Mouse (Mus musculus): ENCODE measurements around the gene Gp1ba. TPM values are rescaled to one million over a fixed set of nuclear protein-coding genes. Genes with fewer than 3 reads are reported as not detected.

The Gp1ba gene
- polyA plus RNA-seq, 1 experiment from 2014 or later = 0.05 TPM

DNA sequence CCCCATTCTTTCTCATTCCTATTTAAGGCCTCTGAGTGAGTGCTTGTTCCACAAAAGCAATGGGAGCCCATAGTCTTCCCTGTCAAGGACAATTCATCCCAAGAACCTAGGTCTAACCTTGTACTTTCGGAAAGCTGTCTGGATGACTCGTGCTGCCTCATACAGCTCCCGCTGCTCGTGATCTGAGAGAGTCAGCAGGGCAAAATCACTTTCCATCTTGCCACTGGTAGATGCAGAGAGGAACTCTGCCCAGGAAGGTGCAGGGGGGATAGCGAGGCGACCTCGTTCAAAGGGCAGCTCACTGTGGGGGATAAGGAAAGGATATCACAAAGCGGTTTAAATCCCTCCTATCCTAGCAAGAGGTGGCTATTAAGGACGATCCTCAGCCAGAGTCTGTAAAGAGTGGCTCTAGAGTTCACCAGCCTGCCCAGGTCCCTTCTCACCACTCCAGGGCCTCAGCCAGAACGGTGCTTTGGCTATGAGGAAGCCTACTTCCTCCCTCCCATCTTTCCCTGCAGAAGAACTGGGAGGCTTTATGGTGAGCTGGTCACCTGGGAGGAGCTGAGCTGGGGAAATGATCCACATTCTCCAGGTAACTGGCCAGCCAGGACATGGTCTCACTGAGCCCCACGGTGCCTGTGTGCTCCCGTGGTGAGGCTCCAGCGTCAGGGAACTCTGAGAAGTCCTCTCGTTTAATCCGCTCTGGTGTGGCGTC is 32.6 kb downstream of the Gp1ba start:
- Histone ChIP-seq H3K36me3 (ENCODE audit: control insufficient read depth, insufficient read depth, low read length) (peaks cover 8% of the 10 kb centered on the region), H3K9ac (ENCODE audit: low read depth, low read length) (no peak overlapping the region; the same call in 1 of the 2 replicates), H3K27ac (ENCODE audit: low read length) (no peak overlapping the region), H3K27me3 (replicated peaks; ENCODE audit: control insufficient read depth, insufficient read depth, low read length) (no peaks in the 10 kb centered on the region), H3K4me1 (ENCODE audit: control insufficient read depth, insufficient read depth, low read length) (peaks cover 13% of the 10 kb centered on the region), H3K4me3 (ENCODE audit: low read length) (no peak overlapping the region), H3K9me3 (ENCODE audit: control insufficient read depth, low read length) (no peaks in the 10 kb centered on the region), H3K4me2 (ENCODE audit: low read depth, low read length) (no peak overlapping the region)
- 80% methylated on average over 16 of the region's 16 CpGs for WGBS
- no peak for ATAC-seq

DNA sequence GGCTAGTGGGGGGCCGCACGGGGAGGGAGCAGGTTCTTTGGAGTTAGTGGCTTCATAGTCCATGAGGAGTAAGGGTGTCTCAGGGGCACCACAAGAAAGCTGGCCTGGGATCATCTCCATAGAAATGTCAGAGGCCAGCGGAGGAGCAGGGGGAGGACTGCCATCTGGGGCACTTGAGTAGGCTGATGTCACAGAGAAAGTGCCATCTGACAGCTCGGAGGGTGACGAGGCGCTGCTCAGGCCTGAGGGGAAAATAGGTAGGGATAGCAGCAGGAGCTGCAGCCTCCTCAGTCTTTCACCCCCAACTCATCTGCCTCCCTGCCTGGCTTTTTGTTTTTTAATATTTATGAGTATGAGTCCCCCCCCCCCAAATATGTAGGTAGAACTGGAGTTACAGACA is 35.1 kb downstream of the Gp1ba start:
- H3K4me2 ChIP-seq (ENCODE audit: low read depth, low read length) = no peak overlapping the region

DNA sequence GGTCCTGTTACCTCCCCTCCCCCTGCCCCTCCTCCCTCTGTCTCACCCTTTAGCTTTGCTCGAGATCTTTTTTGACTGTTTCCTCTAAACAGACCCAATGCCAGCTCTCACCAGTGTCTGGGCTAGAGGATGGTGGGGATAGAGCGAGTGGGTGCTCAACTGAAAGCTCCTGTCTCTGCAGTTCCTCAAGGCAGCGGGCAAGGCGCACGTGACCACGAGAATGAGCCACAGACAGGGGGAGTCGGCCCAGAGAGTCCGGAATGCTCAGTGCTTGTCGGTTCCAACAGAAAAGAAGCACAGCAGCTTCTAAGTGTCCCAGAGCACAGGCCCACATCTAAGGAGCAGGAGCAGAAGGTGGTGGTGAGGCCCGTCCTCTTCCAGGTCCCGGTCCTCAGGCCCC is 35.6 kb downstream of the Gp1ba start:
- no peak for ATAC-seq
- peaks cover 8% of the 10 kb centered on the region for H3K36me3 ChIP-seq (ENCODE audit: control insufficient read depth, insufficient read depth, low read length)

More for the DNA sequence above, 35.1 kb downstream of the Gp1ba start:
- 81% methylated on average over 6 of the region's 6 CpGs for WGBS
- Histone ChIP-seq H3K27me3 (replicated peaks; ENCODE audit: control insufficient read depth, insufficient read depth, low read length) (no peaks in the 10 kb centered on the region), H3K9ac (ENCODE audit: low read depth, low read length) (no peak overlapping the region), H3K9me3 (ENCODE audit: control insufficient read depth, low read length) (no peaks in the 10 kb centered on the region), H3K36me3 (ENCODE audit: control insufficient read depth, insufficient read depth, low read length) (peaks cover 8% of the 10 kb centered on the region), H3K4me1 (ENCODE audit: control insufficient read depth, insufficient read depth, low read length) (peaks cover 11% of the 10 kb centered on the region), H3K27ac (ENCODE audit: low read length) (no peak overlapping the region), H3K4me3 (ENCODE audit: low read length) (no peak overlapping the region)
- no peak for ATAC-seq

DNA sequence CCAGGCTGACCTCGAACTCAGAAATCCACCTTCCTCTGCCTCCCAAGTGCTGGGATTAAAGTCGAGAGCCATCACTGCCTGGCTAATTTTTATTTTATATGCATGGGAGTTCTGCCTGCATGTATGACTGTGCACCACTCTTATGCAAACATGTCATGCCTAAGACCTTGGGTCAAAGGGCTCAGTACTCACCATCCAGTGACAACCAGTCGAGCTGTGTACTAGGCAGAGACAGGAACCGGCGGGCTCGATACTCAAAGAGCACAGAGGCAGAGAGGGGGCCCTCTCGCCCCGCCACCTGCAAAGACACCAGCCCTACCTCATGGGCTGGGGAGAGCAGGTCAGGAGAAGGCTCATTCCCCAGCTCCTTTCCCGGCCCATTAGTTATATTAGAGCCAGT is 39.2 kb downstream of the Gp1ba start:
- Histone ChIP-seq H3K27ac (ENCODE audit: low read length) (no peak overlapping the region), H3K9ac (ENCODE audit: low read depth, low read length) (no peak overlapping the region), H3K27me3 (replicated peaks; ENCODE audit: control insufficient read depth, insufficient read depth, low read length) (no peaks in the 10 kb centered on the region), H3K4me2 (ENCODE audit: low read depth, low read length) (no peak overlapping the region), H3K36me3 (ENCODE audit: control insufficient read depth, insufficient read depth, low read length) (peaks cover 9% of the 10 kb centered on the region), H3K9me3 (ENCODE audit: control insufficient read depth, low read length) (no peaks in the 10 kb centered on the region), H3K4me3 (ENCODE audit: low read length) (no peak overlapping the region), H3K4me1 (ENCODE audit: control insufficient read depth, insufficient read depth, low read length) (peaks cover 5% of the 10 kb centered on the region)
- 76% methylated on average over 9 of the region's 9 CpGs for WGBS
- ATAC-seq = no peak

More for the DNA sequence above, 35.6 kb downstream of the Gp1ba start:
- H3K27me3 ChIP-seq (replicated peaks; ENCODE audit: control insufficient read depth, insufficient read depth, low read length) = no peaks in the 10 kb centered on the region
- no peaks in the 10 kb centered on the region for H3K9me3 ChIP-seq (ENCODE audit: control insufficient read depth, low read length)
- no peak overlapping the region for H3K27ac ChIP-seq (ENCODE audit: low read length)
- WGBS = 68% methylated on average over 11 of the region's 11 CpGs
- H3K4me2 ChIP-seq (ENCODE audit: low read depth, low read length) = no peak overlapping the region
- peaks cover 11% of the 10 kb centered on the region for H3K4me1 ChIP-seq (ENCODE audit: control insufficient read depth, insufficient read depth, low read length)
- no peak overlapping the region for H3K9ac ChIP-seq (ENCODE audit: low read depth, low read length)
- H3K4me3 ChIP-seq (ENCODE audit: low read length) = no peak overlapping the region

DNA sequence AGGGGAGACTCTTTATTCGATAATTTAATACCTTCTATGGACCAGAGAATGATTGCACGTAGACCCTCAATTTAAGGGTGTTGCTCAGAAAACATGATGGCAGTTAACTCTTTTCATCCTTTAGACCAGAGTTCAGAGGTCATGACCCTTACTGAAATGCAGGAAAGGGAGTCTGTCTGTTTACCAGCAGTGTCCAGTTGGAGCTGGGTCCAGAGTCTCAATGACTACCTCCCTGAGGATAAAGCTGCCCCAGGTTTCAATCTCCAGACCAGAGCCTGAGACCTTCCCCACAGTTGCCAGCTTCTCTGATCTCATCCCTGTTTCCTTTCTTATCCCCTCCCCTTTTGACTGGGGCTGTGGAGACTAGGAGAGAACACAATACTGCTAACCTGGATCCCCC is 39.7 kb downstream of the Gp1ba start:
- no peak overlapping the region for H3K27ac ChIP-seq (ENCODE audit: low read length)
- peaks cover 11% of the 10 kb centered on the region for H3K36me3 ChIP-seq (ENCODE audit: control insufficient read depth, insufficient read depth, low read length)
- no peak overlapping the region for H3K4me2 ChIP-seq (ENCODE audit: low read depth, low read length)
- H3K27me3 ChIP-seq (replicated peaks; ENCODE audit: control insufficient read depth, insufficient read depth, low read length) = no peaks in the 10 kb centered on the region
- no peaks in the 10 kb centered on the region for H3K9me3 ChIP-seq (ENCODE audit: control insufficient read depth, low read length)
- WGBS = 77% methylated on average over 2 of the region's 2 CpGs
- no peak overlapping the region for H3K4me3 ChIP-seq (ENCODE audit: low read length)
- no peak for ATAC-seq
- peaks cover 5% of the 10 kb centered on the region for H3K4me1 ChIP-seq (ENCODE audit: control insufficient read depth, insufficient read depth, low read length)
- H3K9ac ChIP-seq (ENCODE audit: low read depth, low read length) = no peak overlapping the region

DNA sequence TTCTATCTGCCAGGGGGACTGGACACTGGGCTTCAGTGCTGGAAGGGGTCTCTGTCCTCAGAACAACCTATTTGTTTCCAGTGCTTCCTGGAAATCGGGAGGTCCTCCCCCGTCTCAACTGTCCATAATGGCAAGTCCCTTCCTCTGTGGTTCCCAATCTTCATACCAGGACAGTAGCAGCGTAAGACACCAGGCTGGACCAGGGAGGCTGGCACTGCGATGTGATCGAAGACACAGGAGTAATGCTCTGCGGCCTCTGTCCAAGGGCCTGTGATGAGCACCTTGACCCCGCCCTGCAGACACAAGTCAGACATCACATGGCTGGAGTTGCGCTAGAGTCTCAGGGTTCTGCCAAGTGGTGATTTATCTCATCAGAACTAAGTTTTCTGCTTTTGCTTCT is 40.4 kb downstream of the Gp1ba start:
- H3K36me3 ChIP-seq (ENCODE audit: control insufficient read depth, insufficient read depth, low read length) = peaks cover 8% of the 10 kb centered on the region; the same call in 1 of the 2 replicates

DNA sequence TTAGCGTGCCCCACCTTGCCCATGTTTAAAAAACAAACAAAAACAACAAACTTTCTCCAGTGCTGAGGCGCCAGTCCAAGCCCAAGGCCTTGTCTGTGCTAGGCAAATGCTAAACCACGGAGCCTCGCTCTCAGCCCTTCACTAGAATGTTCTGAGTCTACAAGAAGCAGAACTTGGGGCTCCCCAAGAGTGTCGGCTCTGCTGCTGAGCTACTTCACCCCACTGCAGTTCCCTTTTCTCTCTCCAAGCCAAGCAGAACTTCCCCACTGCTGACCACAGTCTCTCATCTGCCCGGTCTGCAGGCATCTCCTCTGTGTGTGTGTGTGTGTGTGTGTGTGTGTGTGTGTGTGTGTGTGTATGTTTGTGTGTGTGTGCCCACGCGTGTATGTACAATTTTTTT is 41.0 kb downstream of the Gp1ba start:
- ATAC-seq = no peak
- Histone ChIP-seq H3K4me2 (ENCODE audit: low read depth, low read length) (no peak overlapping the region), H3K9ac (ENCODE audit: low read depth, low read length) (no peak overlapping the region), H3K4me1 (ENCODE audit: control insufficient read depth, insufficient read depth, low read length) (peaks cover 7% of the 10 kb centered on the region), H3K4me3 (ENCODE audit: low read length) (no peak overlapping the region), H3K27ac (ENCODE audit: low read length) (no peak overlapping the region), H3K9me3 (ENCODE audit: control insufficient read depth, low read length) (no peaks in the 10 kb centered on the region), H3K36me3 (ENCODE audit: control insufficient read depth, insufficient read depth, low read length) (peaks cover 7% of the 10 kb centered on the region; the same call in 1 of the 2 replicates), H3K27me3 (replicated peaks; ENCODE audit: control insufficient read depth, insufficient read depth, low read length) (no peaks in the 10 kb centered on the region)
- WGBS = 85% methylated on average over 8 of the region's 8 CpGs

More for the DNA sequence above, 40.4 kb downstream of the Gp1ba start:
- no peaks in the 10 kb centered on the region for H3K9me3 ChIP-seq (ENCODE audit: control insufficient read depth, low read length)
- H3K27me3 ChIP-seq (replicated peaks; ENCODE audit: control insufficient read depth, insufficient read depth, low read length) = no peaks in the 10 kb centered on the region
- no peak overlapping the region for H3K4me2 ChIP-seq (ENCODE audit: low read depth, low read length)
- no peak overlapping the region for H3K27ac ChIP-seq (ENCODE audit: low read length)
- 95% methylated on average over 8 of the region's 8 CpGs for WGBS
- ATAC-seq = no peak
- H3K4me1 ChIP-seq (ENCODE audit: control insufficient read depth, insufficient read depth, low read length) = peaks cover 5% of the 10 kb centered on the region
- no peak overlapping the region for H3K4me3 ChIP-seq (ENCODE audit: low read length)
- H3K9ac ChIP-seq (ENCODE audit: low read depth, low read length) = no peak overlapping the region

DNA sequence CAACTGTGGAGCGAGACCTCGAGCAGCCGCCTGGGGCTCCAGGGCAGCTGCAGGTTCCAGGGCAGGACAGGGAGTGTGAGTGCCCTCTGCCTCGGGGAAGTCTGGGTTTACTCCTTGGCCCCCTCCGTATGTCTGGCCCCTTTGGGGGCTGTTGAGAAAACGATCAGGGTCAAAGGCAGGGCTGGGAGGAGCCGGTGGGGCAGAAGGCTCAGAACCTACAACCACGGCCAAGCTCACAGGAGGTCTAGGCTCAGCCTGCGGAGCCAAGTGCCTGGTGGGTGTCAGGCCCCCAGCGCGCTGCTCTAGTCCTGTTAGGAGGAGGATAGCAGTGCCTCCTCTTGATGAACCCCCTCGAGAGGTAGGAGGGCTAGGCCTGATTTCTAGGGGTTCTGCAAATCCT is 42.2 kb downstream of the Gp1ba start:
- 69% methylated on average over 12 of the region's 12 CpGs for WGBS
- Histone ChIP-seq H3K4me1 (ENCODE audit: control insufficient read depth, insufficient read depth, low read length) (peaks cover 12% of the 10 kb centered on the region), H3K36me3 (ENCODE audit: control insufficient read depth, insufficient read depth, low read length) (peaks cover 3% of the 10 kb centered on the region; the same call in 1 of the 2 replicates), H3K27ac (ENCODE audit: low read length) (no peak overlapping the region), H3K9me3 (ENCODE audit: control insufficient read depth, low read length) (no peaks in the 10 kb centered on the region), H3K27me3 (replicated peaks; ENCODE audit: control insufficient read depth, insufficient read depth, low read length) (no peaks in the 10 kb centered on the region), H3K9ac (ENCODE audit: low read depth, low read length) (no peak overlapping the region), H3K4me3 (ENCODE audit: low read length) (no peak overlapping the region), H3K4me2 (ENCODE audit: low read depth, low read length) (no peak overlapping the region)
- no peak for ATAC-seq

DNA sequence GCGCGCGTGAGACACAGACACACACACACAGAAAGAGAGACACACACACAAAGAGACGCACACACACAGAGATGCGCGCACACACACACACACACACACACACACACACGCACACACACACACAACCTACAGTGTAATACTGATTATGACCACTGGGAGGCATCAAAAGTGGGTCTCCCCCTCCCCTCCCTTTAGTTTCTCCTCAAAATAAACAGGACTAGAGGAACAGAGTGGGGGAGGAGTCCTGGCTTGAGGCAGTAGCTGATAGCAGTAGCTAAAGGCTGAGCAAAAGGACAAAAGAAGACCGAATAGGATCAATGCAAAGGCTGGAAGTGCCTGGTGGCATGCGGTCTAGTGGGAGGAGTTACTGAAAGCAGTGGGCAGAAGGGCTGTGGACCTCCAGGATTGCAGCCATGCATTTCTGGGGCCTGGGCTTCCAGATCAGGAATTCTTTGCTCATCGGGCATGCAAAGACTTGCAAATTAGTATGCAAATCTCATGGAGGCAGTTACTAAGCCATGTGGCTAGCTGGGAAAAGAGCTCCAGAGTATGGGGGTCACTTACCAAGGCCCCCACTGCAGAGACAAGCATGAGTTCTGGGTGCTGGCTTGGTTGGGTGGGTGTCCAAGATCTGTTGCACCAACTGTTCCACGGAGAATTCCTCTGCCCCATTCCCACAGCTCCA is 43.1 kb downstream of the Gp1ba start:
- Histone ChIP-seq H3K9me3 (ENCODE audit: control insufficient read depth, low read length) (no peaks in the 10 kb centered on the region), H3K27me3 (replicated peaks; ENCODE audit: control insufficient read depth, insufficient read depth, low read length) (no peaks in the 10 kb centered on the region), H3K4me1 (ENCODE audit: control insufficient read depth, insufficient read depth, low read length) (peaks cover 20% of the 10 kb centered on the region), H3K4me3 (ENCODE audit: low read length) (no peak overlapping the region), H3K4me2 (ENCODE audit: low read depth, low read length) (no peak overlapping the region), H3K27ac (ENCODE audit: low read length) (no peak overlapping the region), H3K36me3 (ENCODE audit: control insufficient read depth, insufficient read depth, low read length) (peaks cover 3% of the 10 kb centered on the region; the same call in 1 of the 2 replicates), H3K9ac (ENCODE audit: low read depth, low read length) (no peak overlapping the region)
- ATAC-seq = no peak; the same call in 1 of the 2 replicates
- 28% methylated on average over 11 of the region's 11 CpGs for WGBS

Measured in intestine, embryonic 16.5 days (tissue).